Mouse (Mus musculus): ENCODE measurements around the gene Mpig6b.

GRCm38 (mm10) chr17:35021842-35022477 lies 44.0 kb downstream of the Mpig6b start:
- TF ChIP-seq CTCF (IDR thresholded peaks at IDR 0.05; ENCODE audit: low read depth, low read length) (0 out of 2 replicates have a peak, but pooled peaks have one; percentile 15), POLR2A (IDR thresholded peaks at IDR 0.05; ENCODE audit: extremely low read depth, insufficient read depth, low read length) (no peak)
